Mouse (Mus musculus): ENCODE data around the gene Ccnq. TPM values are rescaled to one million over a fixed set of nuclear protein-coding genes. Genes with fewer than 3 reads are reported as not detected.

Ccnq gene
- total and polyA plus RNA-seq, 2 experiments from 2014 or later = 35.4 to 35.9 TPM

- Histone ChIP-seq H3K4me2 (ENCODE audit: low read depth, low read length) (no peak overlapping the region), H3K9me3 (ENCODE audit: low read length) (no peaks in the 10 kb centered on the region), H3K27me3 (ENCODE audit: insufficient read depth, low read length) (no peaks in the 10 kb centered on the region), H3K4me1 (ENCODE audit: insufficient read depth, low read length) (no peaks in the 10 kb centered on the region), H3K36me3 (ENCODE audit: insufficient read depth, low read length) (no peaks in the 10 kb centered on the region), H3K27ac (no peak overlapping the region), H3K9ac (replicated peaks; ENCODE audit: low read length) (no peak overlapping the region), H3K4me3 (ENCODE audit: low read length) (no peak overlapping the region)
- DNase-seq (ENCODE audit: low spot score) (no peak), ATAC-seq (no peak)
- WGBS = 55% methylated on average over 10 of the region's 10 CpGs
- no peak for TF ChIP-seq CTCF (IDR thresholded peaks at IDR 0.05; ENCODE audit: low read depth)
Observed at GRCm38 (mm10) chr11:78777851-78778680, 26.5 kb upstream of the Ccnq start.

- H3K27me3 ChIP-seq (ENCODE audit: insufficient read depth, low read length) = no peaks in the 10 kb centered on the region
- 71% methylated on average over 11 of the region's 11 CpGs for WGBS
- no peak for TF ChIP-seq CTCF (IDR thresholded peaks at IDR 0.05; ENCODE audit: low read depth)
- DNase-seq (ENCODE audit: low spot score) (no peak), ATAC-seq (no peak)
- H3K4me3 ChIP-seq (ENCODE audit: low read length) = no peak overlapping the region
- no peaks in the 10 kb centered on the region; the same call in none of the 2 replicates for H3K4me1 ChIP-seq (ENCODE audit: insufficient read depth, low read length)
- H3K4me2 ChIP-seq (ENCODE audit: low read depth, low read length) = no peak overlapping the region
- H3K9me3 ChIP-seq (ENCODE audit: low read length) = no peaks in the 10 kb centered on the region
- no peak overlapping the region for H3K9ac ChIP-seq (replicated peaks; ENCODE audit: low read length)
- no peak overlapping the region for H3K27ac ChIP-seq
- H3K36me3 ChIP-seq (ENCODE audit: insufficient read depth, low read length) = no peaks in the 10 kb centered on the region
Observed at GRCm38 (mm10) chr11:78771751-78772283, 20.3 kb upstream of the Ccnq start.

- Histone ChIP-seq H3K36me3 (ENCODE audit: insufficient read depth, low read length) (no peaks in the 10 kb centered on the region), H3K4me2 (ENCODE audit: low read depth, low read length) (no peak overlapping the region), H3K4me1 (ENCODE audit: insufficient read depth, low read length) (no peaks in the 10 kb centered on the region; the same call in none of the 2 replicates), H3K4me3 (ENCODE audit: low read length) (no peak overlapping the region), H3K27ac (no peak overlapping the region), H3K9ac (replicated peaks; ENCODE audit: low read length) (no peak overlapping the region), H3K27me3 (ENCODE audit: insufficient read depth, low read length) (no peaks in the 10 kb centered on the region), H3K9me3 (ENCODE audit: low read length) (no peaks in the 10 kb centered on the region)
- ATAC-seq (no peak), DNase-seq (ENCODE audit: low spot score) (no peak)
- WGBS = 91% methylated on average over 6 of the region's 6 CpGs
- no peak for TF ChIP-seq CTCF (IDR thresholded peaks at IDR 0.05; ENCODE audit: low read depth)
Observed at GRCm38 (mm10) chr11:78770436-78770835, 18.9 kb upstream of the Ccnq start.

GRCm38 (mm10) chr11:78768778-78769177, 17.2 kb upstream of the Ccnq start:
- Histone ChIP-seq H3K4me1 (ENCODE audit: insufficient read depth, low read length) (no peaks in the 10 kb centered on the region; the same call in none of the 2 replicates), H3K27ac (no peak overlapping the region), H3K4me3 (ENCODE audit: low read length) (no peak overlapping the region), H3K27me3 (ENCODE audit: insufficient read depth, low read length) (no peaks in the 10 kb centered on the region), H3K4me2 (ENCODE audit: low read depth, low read length) (no peak overlapping the region), H3K36me3 (ENCODE audit: insufficient read depth, low read length) (no peaks in the 10 kb centered on the region), H3K9ac (replicated peaks; ENCODE audit: low read length) (no peak overlapping the region), H3K9me3 (ENCODE audit: low read length) (no peaks in the 10 kb centered on the region)
- DNase-seq (ENCODE audit: low spot score) (no peak), ATAC-seq (no peak)
- 15% methylated on average over 3 of the region's 3 CpGs for WGBS
- no peak for TF ChIP-seq CTCF (IDR thresholded peaks at IDR 0.05; ENCODE audit: low read depth)

- no peak for ATAC-seq
Observed at GRCm38 (mm10) chr11:78766069-78766830, 14.7 kb upstream of the Ccnq start.

GRCm38 (mm10) chr11:78764820-78765219, 13.3 kb upstream of the Ccnq start:
- Histone ChIP-seq H3K27me3 (ENCODE audit: insufficient read depth, low read length) (no peaks in the 10 kb centered on the region), H3K9me3 (ENCODE audit: low read length) (no peaks in the 10 kb centered on the region), H3K4me2 (ENCODE audit: low read depth, low read length) (no peak overlapping the region), H3K4me1 (ENCODE audit: insufficient read depth, low read length) (no peaks in the 10 kb centered on the region; the same call in none of the 2 replicates), H3K27ac (no peak overlapping the region), H3K4me3 (ENCODE audit: low read length) (no peak overlapping the region), H3K36me3 (ENCODE audit: insufficient read depth, low read length) (no peaks in the 10 kb centered on the region), H3K9ac (replicated peaks; ENCODE audit: low read length) (no peak overlapping the region)
- DNase-seq (ENCODE audit: low spot score) (no peak), ATAC-seq (no peak)
- TF ChIP-seq CTCF (IDR thresholded peaks at IDR 0.05; ENCODE audit: low read depth) = no peak
- WGBS = 75% methylated on average over 6 of the region's 6 CpGs

More at GRCm38 (mm10) chr11:78766069-78766830, 14.7 kb upstream of the Ccnq start:
- H3K9ac ChIP-seq (replicated peaks; ENCODE audit: low read length) = no peak overlapping the region
- no peaks in the 10 kb centered on the region; the same call in none of the 2 replicates for H3K4me1 ChIP-seq (ENCODE audit: insufficient read depth, low read length)
- TF ChIP-seq CTCF (IDR thresholded peaks at IDR 0.05; ENCODE audit: low read depth) = no peak
- no peak overlapping the region for H3K4me3 ChIP-seq (ENCODE audit: low read length)
- H3K4me2 ChIP-seq (ENCODE audit: low read depth, low read length) = no peak overlapping the region
- H3K36me3 ChIP-seq (ENCODE audit: insufficient read depth, low read length) = no peaks in the 10 kb centered on the region
- no peak overlapping the region for H3K27ac ChIP-seq
- H3K27me3 ChIP-seq (ENCODE audit: insufficient read depth, low read length) = no peaks in the 10 kb centered on the region
- no peak for DNase-seq (ENCODE audit: low spot score)
- no peaks in the 10 kb centered on the region for H3K9me3 ChIP-seq (ENCODE audit: low read length)
- 90% methylated on average over 6 of the region's 6 CpGs for WGBS
